Mouse (Mus musculus) stomach, postnatal 0 days (tissue): ENCODE measurements at regions not wholly inside any gene's neighbourhood (a gene's known extent, or its start where the extent isn't known, plus 50 kb on each side); places are given as distances from the start of the nearest gene placed in this dataset.

ENCODE experiments used
- CTCF ChIP-seq: IDR thresholded peaks from 2 replicates; pipeline ENCODE4 v1.5.1; 2016; ENCODE audit warnings: antibody characterized with exemption, low read depth, mild to moderate bottlenecking, moderate library complexity
- EP300 ChIP-seq: optimal IDR thresholded peaks from 2 replicates; pipeline ENCODE3; 2016; ENCODE audit warnings: antibody characterized with exemption

DNA sequence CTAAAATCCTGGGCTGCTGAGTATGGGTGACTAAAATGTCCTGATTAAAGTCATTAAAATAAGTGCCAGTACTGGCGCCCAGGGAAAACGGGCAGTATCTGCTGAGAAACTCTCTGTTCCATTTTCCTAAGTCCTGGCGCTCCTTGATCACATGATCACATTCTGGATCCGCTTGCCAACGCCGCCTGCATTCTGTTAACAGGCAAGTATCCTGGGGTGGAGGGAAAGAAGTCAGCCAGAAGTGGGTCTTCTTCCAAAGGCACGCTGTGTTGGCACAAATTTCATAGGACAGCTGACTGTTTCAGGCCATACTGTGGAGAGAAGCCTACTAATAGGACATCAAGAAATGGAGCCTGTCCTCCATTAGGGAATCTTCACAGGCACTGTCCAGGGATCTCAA is 52.0 kb upstream of the Akirin2 start:
- TF ChIP-seq CTCF = no peak
- TF ChIP-seq EP300 = no peak
